Mouse (Mus musculus) ovary, postnatal 10 days (tissue): ENCODE data around the gene Litaf.

Experiments used
- DNase-seq: peaks from one replicate; pipeline ENCODE4 v3.0.0; 2022; ENCODE audit warnings: low spot score

The Litaf gene

DNA sequence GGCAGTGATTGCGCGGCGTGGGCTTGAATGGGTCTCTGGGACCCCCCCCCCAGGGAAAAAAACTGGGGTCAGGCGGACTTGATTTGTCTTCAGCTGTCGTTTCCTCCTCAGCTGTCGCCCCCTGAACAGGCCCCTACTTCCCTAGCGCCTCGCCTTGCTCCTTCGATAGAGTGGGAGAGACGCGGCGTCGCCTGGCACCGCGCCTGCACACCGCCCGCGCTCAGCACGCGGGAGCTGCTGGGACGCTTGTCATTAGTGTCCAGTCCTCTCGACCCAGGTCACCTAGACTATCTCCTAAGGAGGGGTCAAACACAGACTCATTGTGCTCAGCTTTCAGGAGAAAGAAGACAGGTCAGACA is 855 bp upstream of the Litaf start:
- peak; percentile 42 for DNase-seq

DNA sequence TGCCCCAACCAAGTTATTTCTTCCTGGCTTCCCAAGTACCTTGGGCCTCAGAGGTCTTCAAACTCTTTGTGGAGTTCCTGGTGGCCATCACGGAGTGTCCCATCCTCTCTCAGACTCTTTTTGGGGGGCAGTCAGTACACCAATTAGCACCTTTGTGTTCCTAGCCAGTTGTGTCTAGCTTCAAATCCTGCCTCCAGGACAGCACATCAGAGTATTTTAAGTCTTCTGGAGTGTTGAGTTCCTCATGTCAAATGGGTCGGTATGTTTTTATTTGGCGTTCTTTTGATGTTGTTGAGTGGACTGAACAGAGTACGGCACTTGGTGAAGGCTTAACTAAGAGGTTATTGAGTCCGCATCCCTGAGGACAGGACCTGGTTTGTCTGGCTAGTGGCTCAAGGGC is 526 bp downstream of the Litaf start:
- no peak for DNase-seq

- no peak for DNase-seq
Measured at GRCm38 (mm10) chr16:11064742-11065141, 1.2 kb downstream of the Litaf start.

DNA sequence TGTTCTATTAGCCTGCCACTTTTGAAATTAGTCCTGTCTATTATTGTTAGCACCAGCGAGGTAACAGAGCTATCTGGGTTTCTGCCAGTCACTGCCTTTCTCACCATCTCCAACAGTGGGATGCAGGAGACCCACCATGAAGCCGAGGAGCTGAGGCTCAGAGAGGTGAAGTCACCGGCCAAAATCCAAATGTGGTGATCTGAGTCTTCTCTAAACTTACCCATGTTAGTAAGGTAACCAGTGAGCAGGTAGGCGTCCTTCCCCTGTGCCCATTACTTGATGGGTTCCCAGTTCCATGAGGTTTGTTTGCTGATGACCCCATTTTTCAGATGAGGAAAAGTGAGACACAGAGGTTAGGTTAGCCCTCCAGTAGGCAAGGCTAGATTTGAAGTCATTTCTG is 1.6 kb downstream of the Litaf start:
- no peak for DNase-seq

GRCm38 (mm10) chr16:11062794-11063721 is 2.9 kb downstream of the Litaf start:
- peak; percentile 66 for DNase-seq

DNA sequence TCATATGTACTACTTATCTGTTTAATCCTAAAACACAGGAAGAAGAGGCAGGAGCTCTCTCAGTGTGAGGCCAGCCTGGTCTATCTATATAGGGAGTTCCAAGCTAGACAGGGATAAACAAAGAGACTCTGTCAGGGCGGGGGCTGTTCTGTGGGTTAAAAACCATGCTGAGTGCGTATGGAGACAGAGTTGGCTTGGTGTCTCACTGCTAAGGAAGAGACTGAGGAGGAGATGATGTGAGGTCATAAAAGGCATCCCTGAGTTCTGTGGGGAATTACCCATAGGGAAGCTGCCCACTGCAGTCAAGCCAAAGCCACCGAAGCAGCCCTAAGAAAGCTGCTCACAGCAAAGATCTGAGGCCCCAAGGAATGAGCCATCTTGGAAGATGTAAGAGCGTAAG is 5.3 kb downstream of the Litaf start, which contains the start of gene Snn:
Gene Snn (plus strand): TSS at position 301 of the 400 bp plus-strand sequence.
- DNase-seq, result no peak

- no peak for DNase-seq
Measured at GRCm38 (mm10) chr16:11055916-11056315, 10.0 kb downstream of the Litaf start.

DNA sequence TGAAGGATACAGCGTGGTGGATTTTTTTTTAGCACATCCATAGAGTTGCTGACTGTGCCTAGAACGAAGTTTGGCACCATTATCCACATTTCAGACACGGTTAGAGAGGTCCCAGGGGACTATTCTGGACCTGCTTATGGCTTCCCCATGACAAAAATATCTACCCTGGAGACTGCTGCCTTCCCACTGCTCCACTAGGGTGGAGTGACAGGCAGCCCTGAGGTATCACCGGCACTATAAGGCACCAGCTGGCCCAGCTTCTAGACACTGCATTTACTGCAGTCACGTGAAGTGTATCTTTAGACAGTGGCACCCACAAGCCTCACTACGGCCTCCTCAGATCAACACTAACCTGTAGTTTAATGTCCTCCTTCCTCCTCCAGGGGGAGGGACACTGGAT is 11.1 kb downstream of the Litaf start:
- no peak for DNase-seq

DNA sequence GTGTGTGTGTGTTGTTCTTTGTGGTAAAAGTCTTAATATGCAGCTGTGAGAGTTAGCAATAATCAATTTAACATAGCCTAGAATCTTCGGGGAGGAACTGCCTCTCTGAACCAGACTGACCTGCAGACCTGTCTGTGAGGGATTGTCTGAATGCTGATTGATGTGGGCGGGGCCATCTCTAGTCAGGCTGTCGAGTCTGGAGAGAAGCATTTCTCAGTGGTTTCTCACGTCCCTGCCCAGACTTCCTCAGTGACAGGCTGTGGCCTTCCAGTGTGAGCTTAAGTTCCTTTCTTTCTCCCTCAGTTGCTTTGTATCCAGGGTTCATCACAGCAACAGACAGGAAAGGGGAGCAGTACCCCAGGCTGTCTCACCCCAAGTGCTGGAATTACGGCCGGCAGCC is 11.5 kb downstream of the Litaf start:
- no peak for DNase-seq

GRCm38 (mm10) chr16:11051134-11051533 is 14.8 kb downstream of the Litaf start:
- no peak for DNase-seq

- DNase-seq, result no peak
Measured at GRCm38 (mm10) chr16:11050226-11050625, 15.7 kb downstream of the Litaf start.

DNA sequence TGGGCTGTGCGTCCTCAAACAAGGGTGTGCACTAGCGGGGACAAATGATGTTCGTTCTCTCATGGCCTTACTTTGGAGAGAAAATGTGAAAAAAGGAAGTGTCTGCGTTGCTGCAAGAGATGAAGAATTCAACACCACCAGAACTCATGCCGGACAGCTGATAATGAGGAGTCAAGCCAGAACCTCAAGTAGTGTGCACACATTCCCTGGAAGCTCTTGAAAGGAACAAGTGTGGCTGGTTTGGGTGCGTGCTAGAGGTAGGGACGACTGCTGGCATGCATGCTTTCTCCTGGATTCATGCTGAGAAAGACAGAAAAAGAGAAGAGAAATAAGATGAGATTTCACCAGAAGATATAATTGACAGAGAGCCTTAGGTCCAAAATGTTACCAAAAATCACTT is 18.8 kb downstream of the Litaf start:
- no peak for DNase-seq

DNA sequence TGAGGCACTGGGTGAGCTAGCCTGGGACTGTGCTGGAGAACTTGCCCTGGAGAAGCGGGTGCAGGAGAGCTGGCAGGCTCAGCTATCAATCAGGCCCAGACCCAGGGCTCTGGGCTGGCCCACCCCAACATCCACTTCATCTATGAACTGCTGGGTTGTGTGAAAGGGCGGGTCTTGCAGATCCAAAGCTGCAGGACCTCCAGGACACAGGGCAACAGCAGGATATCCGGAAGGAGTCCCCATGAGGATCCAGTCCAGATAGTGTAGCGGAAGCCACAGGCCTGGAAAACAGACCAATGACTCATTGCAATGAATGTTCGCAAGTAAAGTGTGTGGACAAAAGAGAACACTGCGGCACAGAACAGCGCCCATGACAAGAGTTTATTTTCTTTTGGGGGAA is 19.5 kb downstream of the Litaf start:
- DNase-seq, result no peak

DNA sequence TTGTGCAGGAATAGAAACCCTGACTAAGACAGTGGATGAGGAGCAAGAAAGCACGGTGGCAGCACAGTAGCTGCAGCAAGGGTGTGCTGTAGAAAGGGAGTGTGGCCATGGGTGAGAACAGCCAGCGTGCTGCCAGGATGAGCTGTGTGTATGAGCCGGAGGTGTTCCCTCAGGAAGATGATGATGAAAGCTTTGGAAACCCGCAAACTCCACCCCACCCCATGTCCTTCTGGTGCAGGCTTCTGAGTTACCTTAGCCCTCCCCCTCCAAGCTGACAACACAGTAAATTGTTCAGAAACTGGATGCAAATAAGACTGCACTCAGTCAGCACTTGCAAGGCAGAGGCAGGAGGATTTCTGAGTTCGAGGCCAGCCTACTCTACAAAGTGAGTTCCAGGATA is 22.7 kb downstream of the Litaf start:
- DNase-seq, result no peak

- DNase-seq, result no peak
Measured at GRCm38 (mm10) chr16:11040603-11041002, 25.4 kb downstream of the Litaf start.

DNA sequence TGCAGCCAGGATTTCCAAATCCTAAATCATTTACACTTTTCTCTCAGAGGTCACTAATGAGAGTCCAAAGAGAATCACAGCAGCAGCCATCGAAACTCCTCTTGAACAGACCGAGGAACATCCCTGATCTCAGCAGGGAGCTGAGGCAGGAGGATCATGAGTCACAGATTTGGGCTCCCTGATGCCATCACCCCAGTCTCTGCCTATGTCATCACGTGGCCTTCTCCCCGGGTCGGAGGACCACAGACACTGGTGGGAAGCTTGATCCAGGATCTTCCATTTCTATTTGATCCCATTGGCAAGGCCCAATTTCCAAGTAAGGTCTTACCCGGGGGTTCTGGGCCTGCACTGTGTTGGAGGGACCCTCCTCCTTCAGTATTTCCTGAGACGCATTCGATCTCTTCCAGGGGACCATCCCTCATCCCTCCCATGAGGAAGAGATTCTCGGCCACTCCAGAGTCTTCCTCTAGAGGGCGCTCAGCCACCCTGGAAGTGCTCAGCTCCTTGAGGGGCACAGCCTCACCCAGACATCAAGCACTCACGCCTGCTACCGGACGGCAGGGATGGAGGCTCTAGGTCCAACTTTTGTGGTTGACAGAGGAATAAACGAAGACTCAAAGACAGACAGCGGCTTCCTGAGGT is 30.0 kb downstream of the Litaf start:
- DNase-seq, result peak; percentile 52

DNA sequence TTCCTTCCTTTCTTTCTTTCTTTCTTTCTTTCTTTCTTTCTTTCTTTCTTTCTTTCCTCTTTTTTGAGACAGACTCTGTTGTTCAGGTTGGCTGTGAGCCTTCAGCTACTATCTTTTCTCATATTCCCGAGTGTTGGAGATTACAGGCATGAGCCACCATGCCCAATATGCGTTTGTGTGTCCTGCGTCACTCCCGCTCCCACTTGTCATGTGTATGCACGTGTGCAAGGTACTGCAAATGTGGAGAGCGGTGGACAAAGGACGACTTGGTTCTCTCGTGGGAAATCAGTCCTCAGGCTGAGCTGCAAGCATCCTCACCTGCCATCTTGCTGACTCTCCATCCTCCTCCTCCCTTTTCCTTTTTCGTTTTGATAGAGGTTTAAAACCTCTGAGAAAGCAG is 30.7 kb downstream of the Litaf start:
- no peak for DNase-seq

DNA sequence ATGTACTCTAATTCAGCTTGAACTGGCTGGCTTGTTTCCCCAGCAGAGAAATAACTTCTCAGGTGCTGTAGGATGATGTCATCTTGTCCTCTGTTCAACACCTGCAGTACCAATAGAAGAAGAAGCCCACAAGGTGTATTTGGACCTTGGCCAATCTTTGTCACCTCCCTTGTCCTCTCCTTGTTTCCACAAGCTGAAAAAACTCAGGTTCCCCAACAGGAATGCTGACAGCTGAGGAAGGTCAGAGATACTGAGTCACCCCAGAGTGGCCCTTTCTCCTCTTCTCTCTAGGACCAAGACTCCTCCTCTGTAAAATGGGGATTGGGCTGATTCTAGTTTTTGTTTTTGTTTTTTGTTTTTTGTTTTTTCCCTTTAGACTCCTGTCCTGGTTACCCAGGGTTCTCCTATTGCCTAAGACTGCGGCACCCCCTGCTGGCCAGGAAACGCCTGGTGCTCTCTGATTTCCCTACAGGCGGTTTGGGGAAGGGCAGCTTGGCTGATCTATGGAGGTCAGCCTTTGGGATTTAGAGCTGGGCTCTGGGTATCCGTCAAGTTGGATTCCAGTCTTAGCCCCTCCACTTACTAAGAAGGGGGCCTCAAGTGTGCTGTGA is 31.7 kb downstream of the Litaf start:
- peak; percentile 55 for DNase-seq

- DNase-seq, result no peak
Measured at GRCm38 (mm10) chr16:11031320-11031719, 34.6 kb downstream of the Litaf start.

- no peak for DNase-seq
Measured at GRCm38 (mm10) chr16:11030844-11031243, 35.1 kb downstream of the Litaf start.

DNA sequence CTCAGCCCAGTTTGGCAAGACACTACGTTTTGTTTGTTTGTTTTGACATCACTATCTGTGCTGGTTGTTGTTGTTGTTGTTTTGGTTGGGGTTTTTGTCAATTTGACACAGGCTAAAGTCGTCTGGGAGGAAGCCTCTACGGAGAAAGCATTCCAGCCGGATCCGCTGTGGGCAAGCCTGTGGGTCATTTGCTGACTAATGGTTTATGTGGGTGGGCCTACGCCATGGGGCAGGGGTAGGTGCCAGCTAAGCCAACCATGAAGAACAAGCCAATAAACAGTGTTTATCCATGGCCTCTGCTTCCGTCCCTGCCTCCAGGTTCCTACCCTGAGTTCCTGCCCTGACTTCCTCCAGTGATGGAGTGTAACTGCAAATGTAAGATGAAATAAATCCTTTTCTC is 37.8 kb downstream of the Litaf start:
- no peak for DNase-seq

DNA sequence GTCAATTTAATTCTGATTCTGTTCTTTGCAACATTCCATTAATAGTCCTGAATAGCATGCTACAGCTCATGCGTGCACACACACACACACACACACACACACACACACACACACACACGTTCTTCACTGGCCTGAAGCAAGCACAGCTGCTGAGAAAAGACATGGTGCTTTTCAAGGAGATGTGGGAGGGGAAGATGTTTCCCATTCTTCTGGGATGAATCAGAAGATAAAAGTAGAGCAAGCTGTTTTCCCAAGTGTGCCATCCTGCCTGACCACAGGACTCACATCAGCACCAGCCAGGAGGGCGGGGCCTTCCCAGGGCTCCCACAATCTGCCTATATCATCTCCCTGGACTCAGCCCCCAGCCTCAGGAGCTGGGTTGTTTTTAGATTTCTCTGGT is 41.1 kb downstream of the Litaf start:
- DNase-seq, result no peak

GRCm38 (mm10) chr16:11023618-11024017 is 42.3 kb downstream of the Litaf start:
- DNase-seq, result no peak
